Mouse (Mus musculus): Measurements from ENCODE around the gene Adcyap1r1. TPM values are rescaled to one million over a fixed set of nuclear protein-coding genes. Genes with fewer than 3 reads are reported as not detected.

Adcyap1r1 gene
- total and polyA plus RNA-seq, 3 experiments = not detected

GRCm38 (mm10) chr6:55455641-55456040 lies 3.9 kb downstream of the Adcyap1r1 start:
- H3K9ac ChIP-seq (ENCODE audit: control insufficient read depth, low read depth, low read length, poor library complexity, severe bottlenecking) = no peak overlapping the region
- TF ChIP-seq ETS1 (IDR thresholded peaks at IDR 0.05; ENCODE audit: low read depth, low read length) (no peak), HCFC1 (IDR thresholded peaks at IDR 0.05; ENCODE audit: low read depth, low read length) (no peak), MXI1 (IDR thresholded peaks at IDR 0.05; ENCODE audit: low read depth, low read length) (no peak), RAD21 (IDR thresholded peaks at IDR 0.05; ENCODE audit: low read depth, low read length) (no peak), TCF12 (IDR thresholded peaks at IDR 0.05; ENCODE audit: low read depth, low read length) (no peak)
- no peaks in the 10 kb centered on the region for H3K27me3 ChIP-seq (ENCODE audit: control insufficient read depth in 1 of 2, insufficient read depth in 2 of 2, low read length in 2 of 2)
- no peak overlapping the region for H3K4me3 ChIP-seq (ENCODE audit: control insufficient read depth in 1 of 2, insufficient read depth in 1 of 2, low read depth in 2 of 2, low read length in 2 of 2)
- no peak overlapping the region for H3K27ac ChIP-seq (ENCODE audit: control insufficient read depth, low read depth, low read length)
- no peaks in the 10 kb centered on the region for H3K79me2 ChIP-seq (ENCODE audit: control insufficient read depth, insufficient read depth, low read length, poor library complexity)
- no peaks in the 10 kb centered on the region for H3K9me3 ChIP-seq (replicated peaks; ENCODE audit: insufficient read depth, low read length)
- DNase-seq (ENCODE audit: low read depth, low spot score) = no peak
- H3K36me3 ChIP-seq (ENCODE audit: control insufficient read depth in 1 of 2, insufficient read depth in 2 of 2, low read length in 2 of 2) = no peaks in the 10 kb centered on the region
- H3K4me1 ChIP-seq (ENCODE audit: control insufficient read depth in 1 of 2, insufficient read depth in 2 of 2, low read length in 2 of 2) = no peaks in the 10 kb centered on the region

DNA sequence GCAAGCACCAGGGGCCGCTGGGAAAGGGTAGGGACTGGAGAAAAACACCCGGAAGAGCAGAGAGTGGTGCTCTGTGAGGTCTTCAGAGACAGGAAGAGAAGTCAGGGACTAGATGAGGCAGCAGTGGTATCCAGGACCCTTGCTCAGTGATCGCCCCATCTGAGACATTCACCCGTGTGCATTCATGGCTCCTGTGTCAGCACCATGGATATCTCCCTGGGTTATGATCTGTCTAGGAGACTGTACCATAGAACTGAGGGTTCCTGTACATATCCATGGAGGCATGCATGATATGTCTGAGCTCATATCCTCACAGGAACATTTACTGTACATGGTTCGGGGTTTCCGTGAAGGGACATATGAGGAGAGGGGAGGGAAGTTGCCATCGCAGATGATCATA lies 5.9 kb downstream of the Adcyap1r1 start:
- H3K9ac ChIP-seq (ENCODE audit: control insufficient read depth, low read depth, low read length, poor library complexity, severe bottlenecking) = no peak overlapping the region
- no peak overlapping the region for H3K27ac ChIP-seq (ENCODE audit: control insufficient read depth, low read depth, low read length)
- H3K36me3 ChIP-seq (ENCODE audit: control insufficient read depth in 1 of 2, insufficient read depth in 2 of 2, low read length in 2 of 2) = no peaks in the 10 kb centered on the region
- H3K9me3 ChIP-seq (replicated peaks; ENCODE audit: insufficient read depth, low read length) = no peaks in the 10 kb centered on the region
- no peaks in the 10 kb centered on the region for H3K4me1 ChIP-seq (ENCODE audit: control insufficient read depth in 1 of 2, insufficient read depth in 2 of 2, low read length in 2 of 2)
- no peak for DNase-seq (ENCODE audit: low read depth, low spot score)
- no peak overlapping the region for H3K4me3 ChIP-seq (ENCODE audit: control insufficient read depth in 1 of 2, insufficient read depth in 1 of 2, low read depth in 2 of 2, low read length in 2 of 2)
- TF ChIP-seq TCF12 (IDR thresholded peaks at IDR 0.05; ENCODE audit: low read depth, low read length) (no peak), NRF1 (IDR thresholded peaks at IDR 0.05; ENCODE audit: insufficient read depth, low read depth, low read length, poor library complexity, severe bottlenecking) (no peak), MEF2A (IDR thresholded peaks at IDR 0.05; ENCODE audit: extremely low read depth, insufficient replicate concordance, low read depth, low read length, poor library complexity, severe bottlenecking) (no peak), MYB (IDR thresholded peaks at IDR 0.05; ENCODE audit: low read depth, low read length) (no peak)
- no peaks in the 10 kb centered on the region for H3K79me2 ChIP-seq (ENCODE audit: control insufficient read depth, insufficient read depth, low read length, poor library complexity)
- H3K27me3 ChIP-seq (ENCODE audit: control insufficient read depth in 1 of 2, insufficient read depth in 2 of 2, low read length in 2 of 2) = no peaks in the 10 kb centered on the region

DNA sequence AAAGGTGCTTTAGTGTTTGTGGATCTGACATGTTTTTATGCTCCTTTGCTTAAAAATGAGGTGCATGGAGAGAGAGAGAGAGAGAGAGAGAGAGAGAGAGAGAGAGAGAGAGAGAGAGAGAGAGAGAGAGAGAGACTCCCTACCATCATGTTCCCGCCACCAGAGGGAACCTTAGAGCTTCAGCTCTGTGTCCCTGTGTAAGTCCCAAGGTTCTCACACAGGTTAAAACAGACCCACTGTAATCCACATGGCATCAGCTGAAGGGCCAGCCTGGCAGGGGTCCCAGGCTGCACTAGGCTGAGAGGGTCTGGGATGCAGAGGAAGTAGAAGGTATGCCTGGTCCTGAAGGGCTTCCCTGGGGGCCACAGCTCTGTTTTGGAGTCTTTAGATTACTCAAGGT lies 6.4 kb downstream of the Adcyap1r1 start:
- Histone ChIP-seq H3K27me3 (ENCODE audit: control insufficient read depth in 1 of 2, insufficient read depth in 2 of 2, low read length in 2 of 2) (no peaks in the 10 kb centered on the region), H3K36me3 (ENCODE audit: control insufficient read depth in 1 of 2, insufficient read depth in 2 of 2, low read length in 2 of 2) (no peaks in the 10 kb centered on the region)

More for the DNA sequence above, 6.4 kb downstream of the Adcyap1r1 start:
- TF ChIP-seq POLR2AphosphoS5 (IDR thresholded peaks at IDR 0.05; ENCODE audit: borderline replicate concordance, low read depth, low read length) (no peak), SMC3 (IDR thresholded peaks at IDR 0.05; ENCODE audit: low read depth, low read length) (no peak), BHLHE40 (IDR thresholded peaks at IDR 0.05; ENCODE audit: borderline replicate concordance, low read depth, low read length) (no peak), SIN3A (IDR thresholded peaks at IDR 0.05; ENCODE audit: low read length) (no peak), ZC3H11A (IDR thresholded peaks at IDR 0.05; ENCODE audit: low read depth, low read length) (no peak), ETS1 (IDR thresholded peaks at IDR 0.05; ENCODE audit: low read depth, low read length) (no peak), CHD1 (IDR thresholded peaks at IDR 0.05; ENCODE audit: low read depth, low read length) (no peak), USF2 (IDR thresholded peaks at IDR 0.05; ENCODE audit: borderline replicate concordance in 1 of 2, insufficient read depth in 1 of 2, low read depth in 1 of 2, low read length in 2 of 2) (no peak), TBP (IDR thresholded peaks at IDR 0.05; ENCODE audit: low read depth, low read length) (no peak), GATA1 (IDR thresholded peaks at IDR 0.05; ENCODE audit: low read depth, low read length) (no peak), USF1 (IDR thresholded peaks at IDR 0.05; ENCODE audit: low read depth, low read length) (no peak), NRF1 (IDR thresholded peaks at IDR 0.05; ENCODE audit: insufficient read depth, low read depth, low read length, poor library complexity, severe bottlenecking) (no peak), POLR2A (IDR thresholded peaks at IDR 0.05; ENCODE audit: control insufficient read depth in 1 of 2, insufficient read depth in 1 of 2, low read depth in 1 of 2, low read length in 2 of 2, poor library complexity in 1 of 2) (no peak)
- no peaks in the 10 kb centered on the region for H3K79me2 ChIP-seq (ENCODE audit: control insufficient read depth, insufficient read depth, low read length, poor library complexity)
- no peaks in the 10 kb centered on the region for H3K9me3 ChIP-seq (replicated peaks; ENCODE audit: insufficient read depth, low read length)
- H3K27ac ChIP-seq (ENCODE audit: control insufficient read depth, low read depth, low read length) = no peak overlapping the region
- no peak for DNase-seq (ENCODE audit: low read depth, low spot score)
- no peak overlapping the region for H3K9ac ChIP-seq (ENCODE audit: control insufficient read depth, low read depth, low read length, poor library complexity, severe bottlenecking)
- no peaks in the 10 kb centered on the region for H3K4me1 ChIP-seq (ENCODE audit: control insufficient read depth in 1 of 2, insufficient read depth in 2 of 2, low read length in 2 of 2)
- H3K4me3 ChIP-seq (ENCODE audit: control insufficient read depth in 1 of 2, insufficient read depth in 1 of 2, low read depth in 2 of 2, low read length in 2 of 2) = no peak overlapping the region
